Mouse (Mus musculus) G1E (cell line): Measurements from ENCODE around the gene Acaca. TPM values are rescaled to one million over a fixed set of nuclear protein-coding genes. Genes with fewer than 3 reads are reported as not detected.

ENCODE experiments used
- ATAC-seq: 2 replicates; pipeline ENCODE4 v1.8.0; 2016; ENCODE audit warnings: mild to moderate bottlenecking; ENCODE audit not compliant: insufficient number of reproducible peaks, poor library complexity, low FRiP score, severe bottlenecking; ENCODE audit errors: extremely low read depth
- DNase-seq: peaks from one replicate; pipeline ENCODE4 v3.0.0; 2012; ENCODE audit warnings: low spot score
- H3K27me3 ChIP-seq: 2 replicates; pipeline ENCODE4 v1.6.1; 2012; ENCODE audit warnings: mild to moderate bottlenecking, low read length, inconsistent platforms; ENCODE audit not compliant: insufficient read depth
- H3K36me3 ChIP-seq: replicated peaks from 2 replicates; pipeline ENCODE3; 2012; ENCODE audit warnings: mild to moderate bottlenecking, inconsistent platforms
- H3K4me1 ChIP-seq: 2 replicates; pipeline ENCODE4 v1.6.1; 2012; ENCODE audit warnings: low read depth, low read length, inconsistent platforms, mixed read lengths; ENCODE audit not compliant: insufficient read depth
- H3K4me3 ChIP-seq: 2 replicates; pipeline ENCODE4 v1.5.1; 2012; ENCODE audit warnings: low read depth, mild to moderate bottlenecking, inconsistent platforms, low read length, moderate library complexity, mixed read lengths
- H3K9me3 ChIP-seq: replicated peaks from 2 replicates; pipeline ENCODE4 v1.6.1; 2012; ENCODE audit warnings: inconsistent platforms
- CTCF ChIP-seq: IDR thresholded peaks from 2 replicates; pipeline ENCODE4 v1.5.1; 2012; ENCODE audit warnings: low read depth, low read length, inconsistent platforms, mixed read lengths
- GATA1 ChIP-seq: IDR thresholded peaks from 2 replicates; pipeline ENCODE4 v1.6.1; 2012; ENCODE audit warnings: borderline replicate concordance, low read length, inconsistent platforms, mixed read lengths
- GATA2 ChIP-seq: IDR thresholded peaks from 2 replicates; pipeline ENCODE4 v1.6.1; 2012; ENCODE audit warnings: low read depth, low read length, inconsistent platforms, borderline replicate concordance
- POLR2AphosphoS5 ChIP-seq: IDR thresholded peaks from 2 replicates; pipeline ENCODE4 v1.6.1; 2012; ENCODE audit warnings: low read depth, low read length, inconsistent platforms; ENCODE audit not compliant: insufficient replicate concordance
- TAL1 ChIP-seq: conservative IDR thresholded peaks from 2 replicates; pipeline ENCODE4 v1.6.1; 2012; ENCODE audit warnings: low read depth, low read length, inconsistent platforms, mixed read lengths
- polyA plus RNA-seq: library from polyadenylated mRNA; stranded (reverse); fragments of >175 nt; gene quantifications from 2 replicates; pipeline ENCODE4 v1.2.3, GENCODE M21; 2012
- total RNA-seq, 2 experiments: library from RNA; stranded (forward) in 1 of 2; stranded (reverse) in 1 of 2; fragments of 200-1000 nt in 1 of 2; fragments of >200 nt in 1 of 2; fragmentation: Nextera tagmentation in 1 of 2; gene quantifications; 2 replicates each; pipeline ENCODE4 v1.2.3; 2014 to 2017

The Acaca gene
- total and polyA plus RNA-seq, 3 experiments = 19.3 to 45.3 (median 37.2) TPM

DNA sequence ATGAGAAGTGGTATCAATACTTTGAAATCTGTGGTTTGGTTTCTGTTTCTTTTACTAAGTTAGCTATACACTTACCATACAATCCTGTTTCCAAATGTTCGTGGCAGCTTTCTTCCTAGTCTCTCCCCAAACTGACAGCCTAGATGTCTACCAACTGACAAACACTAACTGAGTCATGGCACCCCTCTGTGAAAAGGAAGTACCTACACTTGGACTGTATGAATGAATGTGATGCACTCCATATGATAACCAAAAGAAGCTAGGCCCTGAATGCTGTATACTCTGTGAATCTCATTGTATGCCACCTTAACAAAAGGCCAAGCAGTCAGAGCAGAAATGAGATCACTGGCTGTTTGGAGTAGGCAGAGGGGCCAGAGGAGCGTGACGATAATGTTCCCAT, 227.8 kb downstream of the Acaca start:
- no peaks in the 10 kb centered on the region for H3K9me3 ChIP-seq
- no peak overlapping the region for H3K4me3 ChIP-seq
- TF ChIP-seq CTCF = no peak
- TF ChIP-seq TAL1 = no peak
- TF ChIP-seq POLR2AphosphoS5 = no peak
- no peak for TF ChIP-seq GATA2
- TF ChIP-seq GATA1 = no peak
- peaks cover 65% of the 10 kb centered on the region for H3K36me3 ChIP-seq
- no peaks in the 10 kb centered on the region for H3K27me3 ChIP-seq
- H3K4me1 ChIP-seq = peaks cover 12% of the 10 kb centered on the region
- DNase-seq (no peak), ATAC-seq (no peak)

DNA sequence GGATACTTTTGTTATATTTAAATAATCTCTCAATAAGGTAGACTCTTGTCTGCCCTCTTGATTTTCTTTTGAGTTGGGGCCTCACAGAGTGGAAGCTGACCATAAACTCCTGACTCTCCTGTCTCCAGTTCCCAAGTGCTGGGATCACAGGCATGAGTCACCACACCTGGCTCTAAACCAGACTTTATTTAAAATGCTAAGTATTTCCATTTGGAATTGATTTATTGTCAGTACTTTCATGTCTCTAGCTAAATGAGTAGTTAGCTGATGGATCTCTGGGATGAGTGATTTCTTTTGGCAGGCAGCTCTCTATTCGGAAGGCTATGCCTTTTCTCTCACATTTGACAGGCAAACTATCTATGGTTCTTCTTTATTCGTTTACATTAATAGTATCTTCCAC, 228.3 kb downstream of the Acaca start:
- Histone ChIP-seq H3K9me3 (no peaks in the 10 kb centered on the region), H3K36me3 (peaks cover 68% of the 10 kb centered on the region), H3K4me3 (no peak overlapping the region), H3K27me3 (no peaks in the 10 kb centered on the region), H3K4me1 (peaks cover 12% of the 10 kb centered on the region)
- ATAC-seq (no peak), DNase-seq (no peak)
- TF ChIP-seq GATA2 (no peak), TAL1 (no peak), CTCF (no peak)

DNA sequence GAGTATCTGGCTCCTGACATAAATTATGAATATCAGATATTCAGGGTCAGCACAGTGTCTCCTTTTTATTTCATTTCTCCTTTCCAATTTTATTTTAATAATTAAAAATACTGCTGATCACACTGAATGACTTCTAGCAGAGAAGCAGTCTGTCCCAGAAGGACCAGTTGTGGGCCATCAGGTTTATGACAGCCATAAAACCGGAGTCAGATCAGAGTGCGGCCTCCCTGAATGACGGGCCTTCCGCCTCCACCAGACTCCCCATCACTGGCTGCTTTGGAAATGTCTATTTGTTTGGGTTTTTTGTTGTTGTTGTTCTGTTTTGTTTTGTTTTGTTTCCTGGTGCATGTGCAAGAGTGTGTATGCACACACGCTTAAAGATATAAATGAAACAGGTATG, 232.1 kb downstream of the Acaca start:
- ATAC-seq (no peak), DNase-seq (no peak)
- Histone ChIP-seq H3K9me3 (no peaks in the 10 kb centered on the region), H3K4me3 (no peak overlapping the region), H3K27me3 (no peaks in the 10 kb centered on the region), H3K36me3 (peaks cover 77% of the 10 kb centered on the region), H3K4me1 (no peaks in the 10 kb centered on the region)
- TF ChIP-seq CTCF (no peak), POLR2AphosphoS5 (no peak), GATA2 (no peak), TAL1 (no peak), GATA1 (no peak)

DNA sequence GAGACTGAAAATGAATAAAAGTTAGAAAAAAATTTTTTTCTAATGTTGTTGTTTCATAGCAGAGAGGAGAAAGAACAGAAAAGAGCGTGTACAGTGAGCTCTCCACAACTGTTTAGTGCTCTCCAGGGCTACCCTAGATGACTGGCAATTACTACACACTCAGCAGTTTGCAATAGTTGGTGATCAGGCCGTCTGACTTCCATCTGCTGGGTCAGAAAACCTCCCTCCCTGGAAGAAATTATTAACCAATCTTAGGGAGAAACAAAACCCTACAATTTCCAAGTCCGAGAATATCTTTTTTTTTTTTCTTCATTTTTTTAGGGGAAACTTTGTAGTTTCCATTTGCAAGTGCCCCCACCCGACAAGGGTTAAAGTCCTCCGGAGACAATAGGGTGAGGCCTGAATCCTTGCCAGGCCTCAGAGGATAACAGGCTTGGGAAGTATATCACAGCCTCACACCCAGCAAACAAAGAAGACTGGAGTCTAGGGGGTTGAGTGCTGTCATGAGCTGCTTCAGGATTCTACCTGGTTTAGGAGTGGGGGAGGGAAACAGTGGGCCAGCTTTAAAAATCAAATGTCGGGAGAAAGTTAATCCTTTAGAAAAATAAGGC, 233.3 kb downstream of the Acaca start:
- Histone ChIP-seq H3K36me3 (peaks cover 73% of the 10 kb centered on the region), H3K4me1 (no peaks in the 10 kb centered on the region), H3K4me3 (no peak overlapping the region), H3K9me3 (no peaks in the 10 kb centered on the region), H3K27me3 (no peaks in the 10 kb centered on the region)
- no peak for ATAC-seq
- no peak for TF ChIP-seq POLR2AphosphoS5
- TF ChIP-seq GATA2 = no peak
- no peak for TF ChIP-seq CTCF
- no peak for TF ChIP-seq GATA1
- TF ChIP-seq TAL1 = no peak
- DNase-seq = no peak

DNA sequence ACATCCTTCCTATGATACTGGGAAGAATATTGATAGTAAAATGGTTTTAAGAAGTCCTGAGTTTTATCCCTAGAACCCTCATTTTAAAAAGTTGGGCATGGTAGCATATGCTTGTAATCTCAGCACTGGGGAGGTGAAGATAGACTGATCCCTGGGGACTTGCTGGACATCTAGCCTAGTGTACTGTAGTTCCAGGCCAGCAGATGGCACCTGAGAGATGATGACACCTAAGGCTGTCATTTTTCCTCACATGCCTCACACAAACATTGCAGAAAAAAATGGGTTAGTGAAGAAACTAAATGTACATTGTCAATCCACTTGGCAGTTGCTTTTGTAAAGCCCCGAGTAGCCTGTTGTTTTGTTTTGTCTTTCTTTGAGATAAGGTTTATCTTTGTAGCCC, 235.8 kb downstream of the Acaca start:
- no peaks in the 10 kb centered on the region for H3K9me3 ChIP-seq
- DNase-seq = no peak
- TF ChIP-seq GATA1 (no peak), CTCF (no peak), TAL1 (no peak), POLR2AphosphoS5 (no peak), GATA2 (no peak)
- peaks cover 71% of the 10 kb centered on the region for H3K36me3 ChIP-seq
- no peak overlapping the region for H3K4me3 ChIP-seq
- H3K4me1 ChIP-seq = peaks cover 2% of the 10 kb centered on the region; the same call in 1 of the 2 replicates
- no peaks in the 10 kb centered on the region for H3K27me3 ChIP-seq
- ATAC-seq = no peak

DNA sequence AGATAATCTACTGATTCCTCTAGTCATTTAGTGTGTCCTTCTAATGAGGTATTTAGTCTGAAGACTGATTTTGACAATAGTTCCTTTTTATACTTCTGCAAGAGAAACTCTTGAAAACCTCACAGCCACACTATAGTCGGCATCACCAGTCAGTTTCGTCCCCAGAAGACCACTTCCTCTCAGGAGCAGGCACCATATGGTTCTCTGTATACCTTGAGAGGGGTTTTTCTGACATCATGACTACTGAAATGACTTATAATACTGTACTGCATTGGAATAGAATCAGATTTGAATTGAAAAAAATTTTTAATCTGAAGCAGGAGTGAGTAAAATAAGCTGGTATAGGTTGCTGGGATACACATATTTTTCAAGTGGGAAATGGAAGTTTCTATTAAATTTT, 239.4 kb downstream of the Acaca start:
- no peaks in the 10 kb centered on the region for H3K9me3 ChIP-seq
- TF ChIP-seq POLR2AphosphoS5 (no peak), CTCF (no peak)

DNA sequence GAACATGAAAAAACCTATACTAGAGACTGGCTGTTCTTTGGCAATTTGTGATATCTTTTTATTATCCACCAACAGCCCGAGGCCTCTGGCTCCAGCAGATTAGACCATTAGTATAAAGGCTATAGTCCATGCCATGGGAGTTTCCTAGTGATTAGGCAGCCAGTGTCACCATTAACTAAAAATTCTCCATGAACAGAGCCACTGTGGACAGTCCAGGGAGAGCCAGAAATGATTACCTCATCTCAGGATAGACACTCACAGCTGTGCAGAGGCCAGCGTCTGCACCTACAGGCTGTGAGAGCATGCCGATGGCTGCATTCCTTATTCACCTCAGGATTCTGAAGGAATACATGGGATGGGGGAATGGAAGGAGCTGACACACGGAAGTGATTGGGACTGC, 243.7 kb downstream of the Acaca start:
- DNase-seq = no peak
- Histone ChIP-seq H3K36me3 (peaks cover 76% of the 10 kb centered on the region), H3K27me3 (no peaks in the 10 kb centered on the region), H3K4me1 (peaks cover 2% of the 10 kb centered on the region; the same call in 1 of the 2 replicates), H3K9me3 (no peaks in the 10 kb centered on the region), H3K4me3 (no peak overlapping the region)
- TF ChIP-seq GATA1 = no peak
- TF ChIP-seq CTCF = no peak
- no peak for TF ChIP-seq GATA2
- TF ChIP-seq TAL1 = no peak
- TF ChIP-seq POLR2AphosphoS5 = no peak
- no peak for ATAC-seq

More for the DNA sequence above, 239.4 kb downstream of the Acaca start:
- Histone ChIP-seq H3K4me3 (no peak overlapping the region), H3K27me3 (no peaks in the 10 kb centered on the region), H3K4me1 (peaks cover 2% of the 10 kb centered on the region; the same call in 1 of the 2 replicates), H3K36me3 (peaks cover 71% of the 10 kb centered on the region)
- ATAC-seq (no peak), DNase-seq (no peak)
